Mouse (Mus musculus) forebrain, embryonic 15.5 days (tissue): ENCODE results near the gene Hoxa5. TPM values are rescaled to one million over a fixed set of nuclear protein-coding genes. Genes with fewer than 3 reads are reported as not detected.

Experiments
- ATAC-seq: fragments of 200-750 bp; cut with Nextera tagmentation; replicated peaks from 2 replicates; pipeline ENCODE4 v1.8.0; 2017; ENCODE audit warnings: mild to moderate bottlenecking, moderate TSS enrichment, moderate library complexity
- H3K27ac ChIP-seq: fragments of 300-500 bp; sonication (generic); replicated peaks from 2 replicates; pipeline ENCODE4 v1.5.1; 2015; ENCODE audit warnings: mild to moderate bottlenecking, inconsistent platforms
- H3K27me3 ChIP-seq: fragments of 300-500 bp; sonication (generic); 2 replicates; pipeline ENCODE4 v1.6.1; 2015; ENCODE audit warnings: inconsistent platforms
- H3K36me3 ChIP-seq: fragments of 300-500 bp; sonication (generic); 2 replicates; pipeline ENCODE4 v1.6.1; 2015; ENCODE audit warnings: mild to moderate bottlenecking, inconsistent platforms
- H3K4me1 ChIP-seq: fragments of 300-500 bp; sonication (generic); 2 replicates; pipeline ENCODE4 v1.6.1; 2015; ENCODE audit warnings: inconsistent platforms
- H3K4me2 ChIP-seq: fragments of 300-500 bp; sonication (generic); replicated peaks from 2 replicates; pipeline ENCODE4 v1.6.1; 2015; ENCODE audit warnings: mild to moderate bottlenecking, inconsistent platforms
- H3K4me3 ChIP-seq: fragments of 300-500 bp; sonication (generic); 2 replicates; pipeline ENCODE4 v1.5.1; 2015; ENCODE audit warnings: mild to moderate bottlenecking, inconsistent platforms
- H3K9ac ChIP-seq: fragments of 300-500 bp; sonication (generic); replicated peaks from 2 replicates; pipeline ENCODE4 v1.6.1; 2015; ENCODE audit warnings: mild to moderate bottlenecking, inconsistent platforms
- H3K9me3 ChIP-seq: fragments of 300-500 bp; sonication (generic); 2 replicates; pipeline ENCODE4 v1.6.1; 2016; ENCODE audit warnings: inconsistent platforms
- WGBS: fragments of 180-500 bp; shearing (Covaris S2); methylation state at CpG from one replicate; pipeline ENCODE4 v1.1.7; 2015; ENCODE audit warnings: mixed read lengths; 5-methylcytosine and 5-hydroxymethylcytosine counted together
- polyA plus RNA-seq: library from polyadenylated mRNA; unstranded; fragments of >200 nt; fragmentation: Nextera tagmentation; extraction: Ambion mirVana; gene quantifications from 2 replicates; pipeline ENCODE4 v1.2.1, GENCODE M21; 2015

Hoxa5 gene
- polyA plus RNA-seq, 1 experiment from 2014 or later = not detected

DNA sequence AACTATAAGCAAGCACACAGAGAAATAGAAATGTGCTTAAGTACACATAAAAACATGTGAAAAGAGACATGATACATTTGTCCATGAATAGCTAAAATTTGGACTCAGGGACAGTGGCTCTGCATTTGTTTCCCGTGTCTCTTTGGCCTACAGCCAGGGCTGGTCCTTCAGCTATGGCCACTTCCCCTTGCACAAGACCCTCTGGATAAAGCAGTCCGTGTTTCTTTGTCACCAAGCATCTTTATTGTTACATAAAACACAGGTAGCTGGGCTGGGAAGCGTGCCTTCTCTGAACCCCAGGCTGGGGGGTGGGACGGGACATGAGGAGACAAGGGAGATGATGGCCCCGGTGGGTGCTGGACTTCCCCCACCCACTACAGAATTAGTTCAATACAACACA is 9.9 kb upstream of the Hoxa5 start:
- WGBS = 8% methylated on average over 5 of the region's 5 CpGs
- peaks cover 99% of the 10 kb centered on the region for H3K27me3 ChIP-seq
- ATAC-seq = no peak

DNA sequence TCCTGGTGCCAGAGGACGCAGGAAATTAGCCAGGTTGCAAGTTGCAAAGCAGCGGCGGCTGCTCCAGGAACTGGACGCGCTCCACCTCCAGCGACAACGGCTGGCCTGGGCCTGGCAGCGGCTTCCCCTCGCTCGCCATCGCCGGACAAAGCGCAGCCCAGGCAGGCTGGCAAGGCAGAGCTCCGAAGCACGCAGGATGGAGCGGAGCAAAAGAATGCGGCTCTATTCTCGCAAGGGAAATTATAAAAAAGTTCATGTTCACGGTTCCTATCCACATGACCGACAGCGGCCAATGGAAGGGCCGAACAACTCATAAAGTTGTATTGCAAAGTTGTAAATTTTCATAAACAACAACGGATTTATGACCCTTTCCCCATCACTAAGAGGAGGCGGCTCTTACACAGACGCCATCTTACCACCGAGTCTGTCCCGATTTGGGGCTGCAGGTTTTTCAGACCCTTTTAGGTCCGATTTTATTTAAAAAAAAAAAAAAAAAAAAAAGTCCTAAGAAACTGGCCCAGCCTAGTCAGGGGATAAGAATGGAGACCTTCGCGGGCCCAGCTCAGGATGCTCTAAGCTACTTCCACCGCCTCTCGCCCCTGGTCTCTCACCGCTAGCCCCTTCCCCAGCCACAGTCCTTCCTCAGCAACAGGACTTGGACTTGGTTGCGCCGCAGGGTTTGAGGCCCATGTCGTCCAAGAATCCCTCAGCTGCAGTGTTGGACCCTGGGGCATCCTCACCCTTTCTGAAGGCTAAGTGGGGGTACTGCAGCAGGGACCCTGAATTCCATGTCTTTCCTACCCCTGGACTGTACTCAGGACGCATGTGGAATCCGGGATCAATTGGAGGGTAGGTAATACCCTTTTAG is 9.0 kb upstream of the Hoxa5 start, which contains the start of the genes Hoxa3 and Gm28308:
Hoxa3 (minus strand) TSS at position 218 of the 868 bp plus-strand sequence.
Gm28308 (minus strand) TSS at position 221 of the 868 bp plus-strand sequence.
- H3K4me2 ChIP-seq = no peak within 1 kb of the TSS
- H3K9ac ChIP-seq = no peak within 1 kb of the TSS
- peaks cover 99% of the 10 kb centered on the region for H3K27me3 ChIP-seq
- ATAC-seq = no peak
- peaks cover 14% of the 10 kb centered on the region for H3K4me1 ChIP-seq
- no peak within 1 kb of the TSS for H3K4me3 ChIP-seq
- H3K27ac ChIP-seq = no peak within 1 kb of the TSS
- H3K9me3 ChIP-seq = no peaks in the 10 kb centered on the region
- H3K36me3 ChIP-seq = no peaks in the 10 kb centered on the region
- WGBS = 3% methylated on average over 38 of the region's 38 CpGs

More for the DNA sequence above, 9.9 kb upstream of the Hoxa5 start:
- no peak overlapping the region for H3K4me3 ChIP-seq
- H3K36me3 ChIP-seq = no peaks in the 10 kb centered on the region
- no peak overlapping the region for H3K9ac ChIP-seq
- H3K4me1 ChIP-seq = peaks cover 14% of the 10 kb centered on the region
- H3K27ac ChIP-seq = no peak overlapping the region
- no peaks in the 10 kb centered on the region for H3K9me3 ChIP-seq
- no peak overlapping the region for H3K4me2 ChIP-seq

DNA sequence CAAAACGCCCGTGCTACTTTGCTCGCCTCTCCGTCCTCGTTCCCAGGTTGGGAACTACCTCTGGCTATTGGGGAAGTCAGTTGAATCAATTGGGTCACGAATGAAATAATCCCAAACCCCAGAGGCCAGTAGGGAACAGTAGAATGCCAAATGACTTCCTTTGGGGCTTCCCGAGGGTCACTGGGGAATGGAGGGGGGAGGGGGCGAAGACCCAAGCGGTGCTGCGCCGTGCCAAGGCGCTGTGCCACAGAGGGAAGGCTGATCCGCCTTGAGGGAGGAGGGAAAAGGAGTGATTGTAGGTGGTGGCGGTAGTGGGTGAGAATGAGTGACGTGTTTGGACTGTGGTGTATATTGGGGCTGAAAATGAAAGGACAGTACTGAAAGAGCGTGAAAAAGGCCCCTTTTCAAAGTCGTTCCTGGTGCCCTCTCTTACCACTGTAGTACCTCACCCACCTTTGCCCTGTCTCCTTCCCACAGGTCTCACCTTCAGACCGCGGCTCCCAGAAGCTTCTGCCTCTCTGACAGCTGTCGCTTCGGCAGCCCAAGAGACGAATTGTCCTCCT is 8.2 kb upstream of the Hoxa5 start:
- H3K36me3 ChIP-seq = no peaks in the 10 kb centered on the region
- H3K27me3 ChIP-seq = peaks cover 97% of the 10 kb centered on the region
- no peak overlapping the region for H3K4me3 ChIP-seq
- no peak for ATAC-seq
- peaks cover 13% of the 10 kb centered on the region for H3K4me1 ChIP-seq
- no peak overlapping the region for H3K9ac ChIP-seq
- WGBS = under 1% methylated on average over 22 of the region's 22 CpGs
- H3K27ac ChIP-seq = no peak overlapping the region
- H3K4me2 ChIP-seq = no peak overlapping the region
- no peaks in the 10 kb centered on the region for H3K9me3 ChIP-seq

DNA sequence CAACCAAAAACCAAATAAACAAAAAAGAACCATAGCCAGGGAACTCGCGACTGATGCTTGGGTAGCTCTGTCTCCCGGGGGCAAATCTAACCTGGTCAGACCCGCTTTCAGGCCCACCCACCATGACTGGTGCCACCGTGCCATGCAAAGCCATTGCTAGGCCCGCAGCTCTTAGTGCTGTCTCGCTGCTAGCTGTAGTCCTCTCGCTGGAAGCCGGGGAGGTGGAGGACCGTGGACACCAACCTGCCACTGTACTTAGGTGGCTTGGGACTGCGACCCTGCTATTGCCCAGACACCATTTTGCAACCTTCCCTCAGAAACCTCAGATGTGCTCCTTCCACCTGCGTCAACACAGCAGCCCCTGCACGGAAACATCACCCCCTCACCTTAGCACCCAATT is 7.6 kb upstream of the Hoxa5 start:
- Histone ChIP-seq H3K27ac (no peak overlapping the region), H3K9me3 (no peaks in the 10 kb centered on the region), H3K9ac (no peak overlapping the region), H3K36me3 (no peaks in the 10 kb centered on the region), H3K4me1 (peaks cover 6% of the 10 kb centered on the region), H3K27me3 (peaks cover 97% of the 10 kb centered on the region), H3K4me3 (no peak overlapping the region), H3K4me2 (no peak overlapping the region)
- WGBS = 3% methylated on average over 13 of the region's 13 CpGs
- peak; percentile 51; the same call in 1 of the 2 replicates for ATAC-seq

DNA sequence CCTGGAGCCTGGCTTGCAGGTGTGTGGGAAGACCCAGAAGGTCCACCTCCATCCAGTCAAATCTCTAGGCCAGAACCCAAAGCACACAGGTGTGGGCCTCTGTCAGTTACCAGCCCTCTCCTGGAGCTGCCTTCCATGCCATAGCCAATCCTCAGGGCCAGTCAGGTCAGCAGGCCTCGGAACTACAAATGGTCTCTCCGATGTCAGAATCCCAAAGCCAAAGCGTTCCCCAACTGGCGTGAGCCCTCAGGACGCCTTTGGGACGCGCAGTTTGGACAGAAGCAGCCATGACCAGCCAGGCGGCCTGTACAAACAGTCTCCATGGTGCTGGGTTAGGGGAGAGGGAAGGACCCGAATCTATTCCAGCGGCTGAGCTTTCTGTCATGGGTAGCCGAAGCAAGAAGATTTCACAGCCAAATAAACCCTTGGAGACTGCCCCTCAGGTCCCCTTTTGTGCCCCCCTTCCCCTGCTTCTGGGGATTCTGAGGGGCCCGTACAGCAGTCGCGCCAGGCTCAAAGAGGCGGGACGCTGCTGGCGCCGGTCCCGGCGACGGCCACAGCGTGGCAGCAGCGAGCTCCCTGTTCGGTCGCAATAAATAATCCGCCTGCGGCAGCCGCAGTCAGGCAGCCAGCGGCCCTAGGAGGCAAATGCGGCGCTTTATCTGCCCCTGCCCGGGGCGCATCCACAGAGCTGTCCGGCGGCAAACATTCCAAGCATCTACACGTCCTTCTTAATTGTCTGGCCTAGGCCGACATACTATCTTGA is 7.0 kb upstream of the Hoxa5 start:
- WGBS = under 1% methylated on average over 37 of the region's 37 CpGs
- Histone ChIP-seq H3K4me1 (0 out of 2 replicates have a peak, but pooled peaks cover 4% of the 10 kb centered on the region), H3K27ac (no peak overlapping the region), H3K36me3 (no peaks in the 10 kb centered on the region), H3K9me3 (no peaks in the 10 kb centered on the region), H3K4me3 (no peak overlapping the region), H3K27me3 (peaks cover 97% of the 10 kb centered on the region), H3K9ac (no peak overlapping the region), H3K4me2 (no peak overlapping the region)
- ATAC-seq = peak; percentile 43

DNA sequence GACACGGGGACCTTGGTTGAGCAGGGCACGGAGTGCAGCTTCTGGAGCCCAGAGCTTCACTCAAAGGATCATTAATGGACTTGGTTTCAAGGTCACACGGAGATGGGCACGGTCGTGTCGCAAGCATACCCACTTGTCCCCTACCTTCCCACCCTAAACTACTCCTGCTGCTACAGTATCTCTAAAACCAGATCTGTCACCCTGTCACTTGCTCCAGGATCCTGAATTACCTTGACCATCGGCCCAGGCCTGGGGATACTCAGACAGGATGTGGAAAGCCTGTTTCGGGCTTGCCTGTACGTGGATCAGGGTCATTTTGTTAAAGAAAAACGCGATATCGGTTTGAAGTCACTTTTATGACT is 5.3 kb upstream of the Hoxa5 start:
- Histone ChIP-seq H3K36me3 (no peaks in the 10 kb centered on the region), H3K9me3 (no peaks in the 10 kb centered on the region), H3K4me2 (no peak overlapping the region), H3K27me3 (peaks cover 97% of the 10 kb centered on the region), H3K27ac (no peak overlapping the region), H3K4me3 (no peak overlapping the region), H3K4me1 (0 out of 2 replicates have a peak, but pooled peaks cover 4% of the 10 kb centered on the region), H3K9ac (no peak overlapping the region)
- 6% methylated on average over 12 of the region's 12 CpGs for WGBS
- no peak for ATAC-seq

DNA sequence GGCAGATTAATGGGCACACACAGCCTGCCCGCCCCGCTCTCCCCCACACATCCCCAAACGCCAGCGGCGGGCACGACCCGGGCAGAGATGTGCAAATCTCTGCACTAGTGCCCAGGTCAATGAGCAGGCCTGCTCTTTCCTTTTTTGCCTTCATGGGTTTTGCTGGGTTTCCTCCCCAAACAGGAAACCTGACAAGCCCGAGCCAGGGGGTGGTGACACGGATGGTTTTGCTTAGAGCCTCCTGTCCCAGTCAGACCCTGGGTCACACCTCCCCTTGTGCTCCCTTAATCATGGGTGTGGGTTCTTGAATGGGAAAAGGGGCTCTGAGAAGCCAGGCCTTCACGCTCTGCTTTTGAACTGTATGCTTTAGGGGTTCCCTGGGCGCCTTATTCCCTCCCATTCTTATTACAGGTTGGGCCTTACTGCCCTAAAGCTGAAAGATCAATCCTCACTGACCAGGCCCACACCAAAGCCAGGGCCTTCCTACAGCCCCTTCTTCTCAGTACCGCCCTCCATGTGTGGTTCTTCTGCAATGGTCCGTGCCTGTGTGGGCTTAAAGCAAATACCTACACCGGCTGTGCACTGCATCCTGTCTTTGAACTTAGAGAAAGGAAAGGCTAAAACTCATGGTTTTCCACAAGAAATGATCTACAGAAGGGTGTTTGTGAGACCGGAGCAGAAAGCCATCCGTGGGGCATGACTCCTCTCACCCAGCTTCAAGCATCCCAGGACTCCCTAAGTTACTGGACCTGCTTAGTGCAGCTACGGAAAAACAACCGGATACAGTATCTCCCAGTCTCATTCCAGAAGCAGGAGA is 4.7 kb upstream of the Hoxa5 start:
- H3K9ac ChIP-seq = no peak overlapping the region
- 4% methylated on average over 18 of the region's 18 CpGs for WGBS

DNA sequence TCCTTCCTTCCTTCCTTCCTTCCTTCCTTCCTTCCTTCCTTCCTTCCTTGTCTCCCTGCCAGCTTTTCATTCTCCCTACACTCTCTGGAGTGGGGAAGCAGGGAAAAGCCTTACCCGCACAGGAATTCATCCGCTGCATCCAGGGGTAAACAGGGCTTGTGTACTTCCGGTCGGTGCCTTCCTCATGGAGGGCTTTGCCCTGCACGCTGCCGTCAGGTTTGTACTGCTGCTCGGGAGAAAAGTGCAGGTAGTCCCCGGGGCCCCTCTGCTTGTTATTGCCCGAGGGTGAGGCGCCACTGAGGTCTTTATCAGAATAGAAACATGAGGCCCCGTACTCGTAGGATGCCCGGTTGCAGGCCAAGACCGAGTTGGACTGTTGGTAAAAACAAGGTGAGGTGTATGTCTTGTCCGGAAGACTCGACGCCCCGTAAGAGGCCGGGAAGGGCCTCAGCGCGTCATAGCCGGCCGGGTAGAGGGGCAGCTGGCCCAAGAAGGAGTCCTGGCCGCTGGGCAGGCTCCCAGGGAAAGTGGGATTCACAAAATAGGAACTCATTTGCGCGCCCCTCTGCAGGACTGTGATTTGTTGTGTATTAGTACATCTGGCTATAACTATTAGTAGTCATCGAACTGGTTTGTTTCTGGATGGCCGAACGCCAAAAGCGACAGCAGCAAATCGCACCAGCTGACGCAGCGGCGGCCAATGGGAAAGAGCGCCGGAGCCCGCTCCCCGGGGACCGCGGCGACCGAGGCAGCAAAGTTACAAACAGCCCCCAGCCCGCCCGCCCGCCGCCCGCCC is 3.9 kb upstream of the Hoxa5 start, which contains the start of gene Hoxa6:
Hoxa6 (minus strand) TSS at position 651 of the 796 bp plus-strand sequence.
- H3K9me3 ChIP-seq = no peaks in the 10 kb centered on the region
- H3K4me1 ChIP-seq = peaks cover 15% of the 10 kb centered on the region
- no peaks in the 10 kb centered on the region for H3K36me3 ChIP-seq
- ATAC-seq = no peak
- H3K9ac ChIP-seq = no peak within 1 kb of the TSS
- under 1% methylated on average over 47 of the region's 47 CpGs for WGBS
- H3K27me3 ChIP-seq = peaks cover 97% of the 10 kb centered on the region
- H3K4me2 ChIP-seq = no peak within 1 kb of the TSS
- no peak within 1 kb of the TSS for H3K27ac ChIP-seq
- H3K4me3 ChIP-seq = no peak within 1 kb of the TSS

More for the DNA sequence above, 4.7 kb upstream of the Hoxa5 start:
- Histone ChIP-seq H3K9me3 (no peaks in the 10 kb centered on the region), H3K36me3 (no peaks in the 10 kb centered on the region), H3K27ac (no peak overlapping the region), H3K4me2 (no peak overlapping the region), H3K4me1 (peaks cover 9% of the 10 kb centered on the region), H3K27me3 (peaks cover 97% of the 10 kb centered on the region), H3K4me3 (no peak overlapping the region)
- no peak for ATAC-seq

DNA sequence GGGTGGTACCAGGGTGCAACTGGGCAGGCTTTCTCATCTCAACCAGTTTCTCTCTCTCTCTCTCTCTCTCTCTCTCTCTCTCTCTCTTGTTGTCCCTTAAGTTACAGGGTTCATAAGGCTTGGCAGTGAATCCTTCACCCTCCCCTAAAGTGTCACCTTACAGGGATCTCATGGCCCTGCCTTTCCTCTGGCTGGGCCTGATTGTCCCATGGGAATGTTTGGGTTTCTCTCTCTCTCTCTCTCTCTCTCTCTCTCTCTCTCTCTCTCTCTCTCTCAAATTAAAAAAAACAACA is 3.2 kb upstream of the Hoxa5 start:
- Histone ChIP-seq H3K27ac (no peak overlapping the region), H3K4me1 (peaks cover 11% of the 10 kb centered on the region), H3K4me2 (no peak overlapping the region), H3K36me3 (no peaks in the 10 kb centered on the region), H3K9me3 (no peaks in the 10 kb centered on the region), H3K4me3 (no peak overlapping the region), H3K9ac (no peak overlapping the region), H3K27me3 (peaks cover 97% of the 10 kb centered on the region)
- ATAC-seq = no peak

DNA sequence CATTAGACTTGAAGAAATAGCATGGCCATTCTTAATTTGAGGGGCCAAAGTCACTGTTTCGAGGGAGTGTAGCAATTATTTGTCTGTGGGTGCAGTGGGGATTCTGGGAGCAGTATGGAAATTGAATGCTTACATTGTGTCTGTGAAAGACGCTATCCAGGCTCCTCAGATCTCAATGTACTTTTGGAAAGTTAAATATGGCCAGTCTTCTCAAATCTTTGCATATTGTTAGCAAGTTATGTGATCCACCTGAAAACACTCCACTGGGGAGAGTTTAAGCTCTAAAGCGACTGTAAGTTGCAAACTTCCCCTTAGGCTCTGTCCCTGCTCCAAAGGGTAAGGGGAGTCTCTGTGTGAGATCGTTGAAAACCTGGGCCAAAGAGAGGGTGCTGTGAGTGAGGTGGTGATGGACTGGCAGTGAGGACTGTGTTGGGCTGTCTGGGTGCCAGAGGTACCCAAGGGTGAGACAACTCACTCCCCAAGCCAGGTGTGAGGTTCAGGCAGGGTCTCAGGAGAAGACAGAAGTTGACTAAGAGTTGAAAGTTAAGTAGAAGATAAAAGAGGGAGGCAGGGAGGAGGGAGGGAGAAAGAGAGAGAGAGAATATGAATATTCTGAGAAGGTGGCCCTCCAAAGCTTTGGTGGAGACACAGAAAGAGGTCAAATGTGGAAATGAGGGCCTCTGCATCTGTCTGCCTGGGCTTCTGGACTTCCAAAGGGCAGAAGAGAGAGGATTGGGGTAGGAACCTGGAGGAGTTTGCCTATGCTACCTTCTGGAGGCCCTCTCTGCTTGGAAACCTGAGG is 2.7 kb upstream of the Hoxa5 start:
- Histone ChIP-seq H3K4me2 (no peak overlapping the region), H3K4me1 (peaks cover 11% of the 10 kb centered on the region), H3K36me3 (no peaks in the 10 kb centered on the region), H3K4me3 (no peak overlapping the region), H3K9ac (no peak overlapping the region), H3K27me3 (peaks cover 97% of the 10 kb centered on the region), H3K27ac (no peak overlapping the region), H3K9me3 (no peaks in the 10 kb centered on the region)
- WGBS = under 1% methylated on average over 4 of the region's 4 CpGs
- ATAC-seq = no peak
